Mouse (Mus musculus): ENCODE measurements around the gene Osbpl8.

- TF ChIP-seq GATA1 (IDR thresholded peaks at IDR 0.05; ENCODE audit: borderline replicate concordance, low read length) (no peak), FLI1 (IDR thresholded peaks at IDR 0.05; ENCODE audit: low read length) (no peak)
These were observed 151.4 kb downstream of the Osbpl8 start for GRCm38 (mm10) chr10:111315940-111316339.
